Mouse (Mus musculus) limb, embryonic 10.5 days (tissue): ENCODE measurements around the gene Hcst. TPM values are rescaled to one million over a fixed set of nuclear protein-coding genes. Genes with fewer than 3 reads are reported as not detected.

Source experiments
- DNase-seq: peaks from one replicate; pipeline ENCODE4 v3.0.0-alpha.2; 2017; ENCODE audit warnings: low spot score
- H3K27ac ChIP-seq: fragments of 300-500 bp; sonication (generic); 2 replicates; pipeline ENCODE4 v1.5.1; 2016; ENCODE audit warnings: mild to moderate bottlenecking
- H3K27me3 ChIP-seq: fragments of 300-500 bp; sonication (generic); 2 replicates; pipeline ENCODE4 v1.6.1; 2016; ENCODE audit warnings: low read depth, mild to moderate bottlenecking; ENCODE audit not compliant: poor library complexity, severe bottlenecking
- H3K36me3 ChIP-seq: fragments of 300-500 bp; sonication (generic); 2 replicates; pipeline ENCODE4 v1.6.1; 2016; ENCODE audit warnings: mild to moderate bottlenecking, moderate library complexity
- H3K4me1 ChIP-seq: fragments of 300-500 bp; sonication (generic); 2 replicates; pipeline ENCODE4 v1.6.1; 2016
- H3K4me3 ChIP-seq: fragments of 300-500 bp; sonication (generic); 2 replicates; pipeline ENCODE4 v1.5.1; 2016; ENCODE audit warnings: mild to moderate bottlenecking, moderate library complexity
- H3K9me3 ChIP-seq: fragments of 300-500 bp; sonication (generic); replicated peaks from 2 replicates; pipeline ENCODE4 v1.6.1; 2016; ENCODE audit warnings: mild to moderate bottlenecking
- WGBS: fragments of 180-500 bp; shearing (Covaris S2); methylation state at CpG from one replicate; pipeline ENCODE4 v1.1.7; 2016; 5-methylcytosine and 5-hydroxymethylcytosine counted together
- polyA plus RNA-seq: library from polyadenylated mRNA; unstranded; fragments of >200 nt; fragmentation: Nextera tagmentation; extraction: Ambion mirVana; gene quantifications from 2 replicates; pipeline ENCODE4 v1.2.1, GENCODE M21; 2016

Gene Hcst
- polyA plus RNA-seq, 1 experiment from 2014 or later: not detected

DNA sequence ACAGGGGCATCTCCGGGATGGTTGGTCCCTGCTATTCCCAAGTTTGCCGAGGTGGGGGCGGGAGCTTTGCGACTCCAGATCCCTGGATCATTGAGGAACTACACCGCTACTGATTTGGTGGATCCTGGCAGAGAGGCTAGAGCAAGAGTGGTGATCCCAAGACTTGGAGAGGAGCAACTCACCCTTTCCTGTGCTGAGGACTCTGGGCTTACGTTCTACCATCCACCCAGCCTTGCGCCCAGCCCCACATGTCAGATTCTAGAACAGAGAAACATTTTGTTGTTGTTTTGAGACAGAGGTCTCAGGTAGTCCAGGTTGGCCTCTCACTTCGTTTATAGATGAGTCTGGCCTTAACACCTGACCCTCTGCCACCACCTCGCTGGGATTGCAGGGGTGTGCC lies 2.9 kb upstream of the Hcst start:
- peak overlapping the region; percentile 54; the same call in 1 of the 2 replicates for H3K27ac ChIP-seq
- WGBS: 15% methylated on average over 9 of the region's 9 CpGs
- H3K27me3 ChIP-seq: peaks cover 51% of the 10 kb centered on the region
- peaks cover 8% of the 10 kb centered on the region for H3K36me3 ChIP-seq
- DNase-seq: no peak
- no peaks in the 10 kb centered on the region; the same call in 1 of the 2 replicates for H3K9me3 ChIP-seq
- peak overlapping the region; percentile 70 for H3K4me3 ChIP-seq
- peaks cover 22% of the 10 kb centered on the region for H3K4me1 ChIP-seq

DNA sequence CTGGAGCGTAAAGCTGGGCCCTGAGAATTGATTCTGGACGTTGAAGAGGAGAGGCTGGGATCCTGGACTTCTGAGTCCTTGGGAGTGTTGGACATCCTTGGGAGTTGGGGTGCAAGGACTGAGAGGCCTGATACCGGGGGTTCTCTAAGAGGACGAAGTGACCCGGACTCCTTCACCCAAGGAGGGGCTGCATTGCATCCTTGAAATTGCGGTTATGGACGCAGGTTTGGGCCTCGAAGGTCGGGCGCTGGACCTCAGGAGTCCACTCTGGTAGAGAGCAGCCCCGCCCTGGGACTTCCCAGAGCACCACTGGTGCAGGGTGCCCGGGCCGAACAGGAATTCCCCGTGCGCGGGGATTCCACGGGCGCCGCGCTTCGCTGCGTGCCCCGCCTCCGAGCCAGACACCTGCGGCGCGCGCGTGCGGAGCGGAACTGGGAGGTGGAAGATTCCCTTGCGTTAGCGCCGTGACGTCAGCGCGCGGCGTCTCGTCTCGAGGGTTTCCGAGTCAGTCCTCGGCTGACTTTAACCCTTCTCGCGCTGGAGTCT lies 2.3 kb upstream of the Hcst start:
- peak; percentile 85 for DNase-seq
- H3K27me3 ChIP-seq: peaks cover 51% of the 10 kb centered on the region
- peaks cover 8% of the 10 kb centered on the region for H3K36me3 ChIP-seq
- under 1% methylated on average over 45 of the region's 45 CpGs for WGBS
- H3K4me3 ChIP-seq: peak overlapping the region; percentile 70
- H3K9me3 ChIP-seq: no peaks in the 10 kb centered on the region; the same call in 1 of the 2 replicates
- H3K27ac ChIP-seq: peak overlapping the region; percentile 54
- H3K4me1 ChIP-seq: peaks cover 22% of the 10 kb centered on the region

DNA sequence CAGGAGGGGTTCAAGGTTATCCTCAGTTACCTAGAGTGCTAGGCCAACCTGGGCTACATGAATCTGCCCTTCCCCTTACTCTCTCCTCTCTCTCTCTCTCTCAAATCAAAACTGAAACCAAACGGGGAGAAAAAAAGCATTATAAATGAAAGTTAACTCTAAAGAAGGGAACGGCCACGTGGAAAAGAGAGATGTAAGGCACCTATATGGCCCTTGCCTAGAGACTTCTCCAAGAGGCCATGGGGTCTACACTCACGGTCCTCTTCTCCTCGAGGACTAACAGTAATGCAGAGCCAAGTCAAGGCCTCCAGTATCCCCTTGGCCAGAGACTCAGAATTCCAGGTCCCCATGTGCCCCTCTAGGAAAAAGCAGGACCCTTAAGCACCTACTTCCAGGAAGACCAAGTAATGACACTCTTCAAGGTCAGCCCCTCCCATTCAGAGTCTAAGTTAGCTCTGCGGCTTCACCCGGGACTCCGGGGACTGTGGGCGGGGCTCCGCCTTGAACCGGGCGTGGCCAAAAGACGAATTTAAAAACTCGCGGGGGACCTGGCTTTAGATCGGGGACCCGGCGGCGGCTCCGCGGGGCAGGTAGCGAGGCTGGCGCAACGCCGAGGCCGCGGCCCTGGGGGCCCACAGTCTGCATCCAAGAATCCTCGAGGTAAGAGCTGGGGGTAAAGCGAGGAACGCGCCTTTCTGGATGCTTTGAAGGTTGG lies 1.7 kb upstream of the Hcst start, which contains the start of gene Nfkbid:
TSS of gene Nfkbid (plus strand) at position 558 of the 715 bp plus-strand sequence.
- 12% methylated on average over 31 of the region's 31 CpGs for WGBS
- peak; percentile 42 for DNase-seq

DNA sequence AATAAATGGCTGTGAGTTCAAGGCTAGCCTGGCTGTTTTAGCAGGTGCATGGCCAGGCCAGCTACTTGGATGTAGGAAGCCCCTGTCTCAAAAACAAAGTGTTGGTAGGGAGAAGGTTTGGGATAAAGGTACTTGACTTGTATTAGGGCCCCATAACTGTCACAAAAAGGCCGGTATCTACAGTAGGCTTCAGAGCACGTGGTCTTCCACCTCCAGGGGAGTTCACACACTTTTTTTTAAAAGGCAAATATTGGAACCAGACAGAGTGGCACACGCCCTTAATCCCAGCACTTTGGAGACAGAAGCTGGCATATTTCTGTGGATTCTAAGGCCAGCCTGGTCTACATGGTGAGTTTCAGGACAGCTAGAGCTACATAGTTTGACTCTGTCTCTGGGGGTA lies 1.0 kb upstream of the Hcst start:
- 84% methylated on average over 3 of the region's 3 CpGs for WGBS
- no peak for DNase-seq
- Histone ChIP-seq H3K9me3 (no peaks in the 10 kb centered on the region; the same call in 1 of the 2 replicates), H3K4me3 (no peak overlapping the region), H3K36me3 (peaks cover 6% of the 10 kb centered on the region), H3K27me3 (peaks cover 51% of the 10 kb centered on the region), H3K27ac (no peak overlapping the region), H3K4me1 (peaks cover 22% of the 10 kb centered on the region)

More for the DNA sequence above, 1.7 kb upstream of the Hcst start, which contains the start of gene Nfkbid:
- H3K27me3 ChIP-seq: peaks cover 51% of the 10 kb centered on the region
- H3K4me3 ChIP-seq: peak within 1 kb of the TSS; percentile 70
- H3K27ac ChIP-seq: peak within 1 kb of the TSS; percentile 54
- no peaks in the 10 kb centered on the region; the same call in 1 of the 2 replicates for H3K9me3 ChIP-seq
- H3K36me3 ChIP-seq: peaks cover 8% of the 10 kb centered on the region
- H3K4me1 ChIP-seq: peaks cover 22% of the 10 kb centered on the region

DNA sequence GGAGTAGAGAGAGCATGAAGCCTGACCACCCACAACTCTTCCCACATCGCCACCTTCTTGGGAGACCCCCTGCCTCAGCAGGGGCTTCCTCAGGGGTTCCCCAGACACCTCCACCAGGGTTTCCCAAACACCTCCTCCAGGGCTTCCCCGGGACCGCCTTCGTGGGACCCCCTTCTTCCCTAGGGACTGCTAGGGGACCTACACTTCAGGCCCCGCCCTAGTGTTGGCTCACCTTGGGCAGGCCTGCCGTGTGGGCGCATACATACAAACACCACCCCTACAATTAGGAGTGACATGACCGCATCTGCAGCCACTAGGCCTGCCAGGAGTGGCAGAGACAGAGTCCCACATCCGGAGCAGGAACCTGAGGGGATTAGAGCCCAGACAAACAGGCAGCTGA lies 1.8 kb downstream of the Hcst start:
- WGBS: 71% methylated on average over 9 of the region's 9 CpGs
- Histone ChIP-seq H3K27ac (no peak overlapping the region), H3K4me1 (peaks cover 17% of the 10 kb centered on the region), H3K4me3 (no peak overlapping the region), H3K27me3 (peaks cover 36% of the 10 kb centered on the region), H3K9me3 (no peaks in the 10 kb centered on the region; the same call in 1 of the 2 replicates), H3K36me3 (no peaks in the 10 kb centered on the region)
- no peak for DNase-seq

DNA sequence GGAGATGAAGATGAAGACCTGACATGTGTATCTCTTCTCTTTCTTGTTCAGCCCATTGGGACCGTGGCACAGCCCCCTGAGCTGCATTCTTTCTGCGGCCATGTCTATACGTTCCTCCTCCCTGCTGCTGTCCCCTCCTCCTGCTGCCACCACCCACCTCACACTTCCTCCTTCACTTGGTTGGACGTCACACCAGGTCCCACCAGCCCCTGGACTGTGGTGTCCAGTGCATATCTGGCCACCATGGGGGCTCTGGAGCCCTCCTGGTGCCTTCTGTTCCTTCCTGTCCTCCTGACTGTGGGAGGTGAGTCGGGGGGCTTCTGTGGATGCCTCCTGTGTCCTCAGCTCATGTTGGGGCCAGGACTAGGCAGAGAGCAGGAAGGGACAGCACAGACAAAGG lies 6.1 kb downstream of the Hcst start, which contains the start of gene Tyrobp:
TSS of gene Tyrobp (plus strand) at position 165 of the 400 bp plus-strand sequence.
- 81% methylated on average over 5 of the region's 5 CpGs for WGBS
- Histone ChIP-seq H3K4me1 (no peaks in the 10 kb centered on the region), H3K27ac (no peak within 1 kb of the TSS), H3K4me3 (no peak within 1 kb of the TSS), H3K27me3 (no peaks in the 10 kb centered on the region), H3K36me3 (no peaks in the 10 kb centered on the region), H3K9me3 (no peaks in the 10 kb centered on the region)
- DNase-seq: no peak

DNA sequence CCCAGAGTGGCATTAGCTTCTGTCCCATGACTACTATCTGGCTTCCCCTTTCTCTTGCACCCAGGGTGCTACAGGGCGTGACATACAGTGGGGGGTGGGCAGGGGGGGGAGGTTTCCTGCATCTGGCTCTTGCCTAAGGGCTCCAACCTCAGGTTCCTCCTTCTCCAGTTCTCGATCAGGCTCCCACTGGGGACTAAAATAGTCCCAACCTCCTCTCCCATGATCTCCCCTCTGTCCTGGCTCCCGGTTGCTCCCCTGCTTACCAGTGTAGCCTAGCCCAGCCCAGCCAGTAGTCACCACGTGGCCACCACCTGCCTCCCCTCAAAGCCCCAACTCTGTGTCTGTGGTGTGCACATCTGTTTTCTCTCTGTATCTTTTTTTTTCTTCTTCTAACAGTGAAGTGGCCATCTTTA lies 6.9 kb downstream of the Hcst start:
- Histone ChIP-seq H3K4me1 (no peaks in the 10 kb centered on the region), H3K27me3 (no peaks in the 10 kb centered on the region), H3K36me3 (no peaks in the 10 kb centered on the region), H3K4me3 (no peak overlapping the region), H3K9me3 (no peaks in the 10 kb centered on the region), H3K27ac (no peak overlapping the region)
- no peak for DNase-seq
- WGBS: 55% methylated on average over 4 of the region's 4 CpGs

DNA sequence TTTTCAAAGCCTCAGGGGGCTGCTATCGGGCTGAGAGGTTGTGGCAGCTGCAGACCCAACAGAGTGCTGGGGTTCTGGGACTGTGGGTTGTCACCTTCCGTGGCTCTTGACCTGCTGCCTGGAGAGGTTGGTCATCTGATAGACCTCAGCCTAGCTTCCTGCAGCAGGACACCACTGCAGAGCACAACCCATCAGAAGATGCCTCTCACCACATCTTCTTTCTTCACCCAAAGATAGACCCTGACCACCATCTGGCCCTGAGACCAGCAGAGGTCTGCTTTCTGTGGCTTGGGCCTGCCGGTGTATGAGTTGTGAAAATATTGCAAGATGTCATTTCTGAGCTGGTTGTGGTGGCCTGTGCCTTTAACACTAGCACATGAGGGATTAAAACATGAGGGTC lies 8.6 kb downstream of the Hcst start:
- Histone ChIP-seq H3K4me3 (no peak overlapping the region), H3K27ac (no peak overlapping the region), H3K9me3 (no peaks in the 10 kb centered on the region), H3K4me1 (no peaks in the 10 kb centered on the region), H3K27me3 (no peaks in the 10 kb centered on the region), H3K36me3 (no peaks in the 10 kb centered on the region)
- DNase-seq: no peak
- WGBS: 78% methylated on average over 3 of the region's 3 CpGs

DNA sequence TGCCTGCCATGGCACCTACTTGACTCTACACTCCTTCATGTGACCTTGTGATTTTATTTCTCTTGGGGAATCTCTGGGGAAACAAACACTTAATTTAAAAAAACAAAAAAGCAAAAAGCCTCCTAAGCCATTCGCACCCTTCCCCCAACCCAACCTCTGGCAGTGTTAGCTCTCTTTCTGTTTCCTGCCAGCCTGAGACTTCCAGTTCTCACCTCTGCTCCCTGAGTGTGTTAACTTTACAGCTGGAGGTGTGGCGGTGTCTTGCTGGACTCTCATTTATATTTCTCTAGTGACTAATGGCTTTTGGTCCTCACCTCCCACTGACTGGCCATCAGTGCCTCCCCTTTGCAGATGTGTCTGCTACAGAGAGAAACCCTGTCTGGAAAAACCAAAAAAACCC lies 9.9 kb downstream of the Hcst start:
- Histone ChIP-seq H3K27ac (no peak overlapping the region), H3K4me1 (no peaks in the 10 kb centered on the region), H3K9me3 (no peaks in the 10 kb centered on the region), H3K27me3 (no peaks in the 10 kb centered on the region), H3K36me3 (no peaks in the 10 kb centered on the region), H3K4me3 (no peak overlapping the region)
- WGBS: 39% methylated on average over 2 of the region's 2 CpGs
- no peak for DNase-seq

DNA sequence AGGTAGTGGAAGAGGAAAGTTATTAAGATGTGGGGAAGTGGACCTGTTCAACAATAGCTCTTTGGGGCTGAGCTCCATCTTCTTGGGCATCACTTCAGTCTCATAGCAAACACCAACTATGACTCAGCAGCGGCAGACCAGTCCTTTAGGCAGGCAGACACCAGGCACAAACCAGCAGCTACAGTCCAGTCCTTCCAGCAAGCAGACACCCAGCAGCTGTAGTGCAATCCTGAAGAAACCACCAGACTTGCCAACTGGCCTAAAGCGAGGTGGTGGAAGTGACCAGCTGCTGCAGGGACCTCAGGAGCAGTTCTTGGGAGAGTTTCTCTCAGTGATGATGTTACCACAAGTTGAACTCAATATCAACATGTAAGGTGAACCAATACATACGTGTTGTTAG lies 11.0 kb downstream of the Hcst start:
- Histone ChIP-seq H3K27me3 (no peaks in the 10 kb centered on the region), H3K4me3 (no peak overlapping the region), H3K4me1 (no peaks in the 10 kb centered on the region), H3K36me3 (no peaks in the 10 kb centered on the region), H3K9me3 (no peaks in the 10 kb centered on the region), H3K27ac (no peak overlapping the region)
- no peak for DNase-seq
- WGBS: 88% methylated on average over 3 of the region's 3 CpGs

DNA sequence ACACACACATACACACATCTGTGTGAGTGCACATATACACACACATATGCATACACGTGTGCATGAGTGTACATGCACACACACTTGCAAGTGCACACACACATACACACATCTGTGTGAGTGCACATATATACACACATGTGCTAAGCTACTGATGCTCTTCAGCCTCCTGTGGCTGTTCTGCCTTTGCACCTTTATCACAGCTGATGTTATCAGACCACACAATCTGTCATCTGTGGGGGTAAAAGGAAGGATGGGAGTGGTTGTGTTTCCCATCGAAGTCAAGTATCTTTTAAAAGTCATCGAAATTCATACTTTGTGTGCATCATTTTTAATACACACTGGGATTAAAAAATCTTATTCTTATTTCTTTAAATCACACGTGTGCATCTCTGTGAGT lies 17.3 kb downstream of the Hcst start:
- Histone ChIP-seq H3K4me1 (no peaks in the 10 kb centered on the region), H3K27ac (no peak overlapping the region), H3K36me3 (no peaks in the 10 kb centered on the region), H3K27me3 (no peaks in the 10 kb centered on the region), H3K4me3 (no peak overlapping the region), H3K9me3 (no peaks in the 10 kb centered on the region)
- 79% methylated on average over 4 of the region's 4 CpGs for WGBS
- no peak for DNase-seq

DNA sequence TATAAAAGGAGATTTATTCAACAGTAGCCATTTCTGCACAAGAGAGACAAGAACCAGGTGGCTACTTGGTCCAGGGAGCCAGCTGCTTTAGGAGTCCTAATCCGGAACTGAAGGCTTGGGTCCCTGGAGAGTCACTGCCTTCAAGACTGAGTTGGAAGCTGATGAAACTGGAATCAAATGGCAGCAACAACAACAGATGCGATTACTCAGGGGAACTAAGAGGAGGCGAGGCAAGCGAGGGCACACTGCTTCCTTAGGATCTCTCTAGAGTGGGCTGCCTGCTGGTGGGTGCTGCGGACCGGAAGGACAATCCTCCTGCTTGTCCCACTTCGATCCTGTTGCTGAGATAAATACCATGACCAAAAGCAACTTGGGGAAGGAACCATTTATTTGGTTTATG lies 20.0 kb downstream of the Hcst start:
- 70% methylated on average over 7 of the region's 7 CpGs for WGBS
- Histone ChIP-seq H3K27ac (no peak overlapping the region), H3K4me1 (no peaks in the 10 kb centered on the region)

DNA sequence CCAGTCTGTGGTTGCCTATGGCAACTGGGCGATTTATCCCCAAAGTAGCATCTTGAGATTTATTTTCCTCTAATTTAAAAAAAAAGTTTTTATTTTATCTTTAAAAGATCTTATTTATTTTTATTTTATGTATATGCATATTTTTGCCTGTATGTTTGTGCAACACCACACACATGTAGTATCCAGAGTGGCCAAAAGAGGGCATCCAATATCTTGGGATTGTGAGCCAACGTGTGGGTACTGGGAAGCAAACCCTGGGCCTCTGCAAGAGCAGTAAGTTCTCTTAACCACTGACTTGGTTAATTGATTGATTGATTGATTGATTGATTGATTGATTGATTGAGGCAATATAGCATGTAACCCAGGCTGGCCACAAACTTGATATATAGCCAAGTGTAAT lies 24.8 kb downstream of the Hcst start:
- H3K27me3 ChIP-seq: no peaks in the 10 kb centered on the region
- no peak overlapping the region for H3K27ac ChIP-seq
- no peak overlapping the region for H3K4me3 ChIP-seq
- no peaks in the 10 kb centered on the region for H3K4me1 ChIP-seq
- 40% methylated on average over 2 of the region's 2 CpGs for WGBS
- no peaks in the 10 kb centered on the region for H3K9me3 ChIP-seq
- no peaks in the 10 kb centered on the region for H3K36me3 ChIP-seq
- DNase-seq: no peak

More for the DNA sequence above, 20.0 kb downstream of the Hcst start:
- no peak for DNase-seq
- Histone ChIP-seq H3K4me3 (no peak overlapping the region), H3K27me3 (no peaks in the 10 kb centered on the region), H3K9me3 (no peaks in the 10 kb centered on the region), H3K36me3 (no peaks in the 10 kb centered on the region)
